Mouse (Mus musculus) lung, embryonic 16.5 days (tissue): ENCODE measurements around the gene Lrrc2. TPM values are rescaled to one million over a fixed set of nuclear protein-coding genes. Genes with fewer than 3 reads are reported as not detected.

Experiments used
- ATAC-seq: fragments of 200-750 bp; cut with Nextera tagmentation; 2 replicates; pipeline ENCODE4 v1.8.0; 2017; ENCODE audit warnings: low read depth, mild to moderate bottlenecking, moderate library complexity
- H3K27ac ChIP-seq: fragments of 300-500 bp; sonication (generic); 2 replicates; pipeline ENCODE4 v1.5.1; 2014; ENCODE audit warnings: mild to moderate bottlenecking, control low read depth, low read length
- H3K27me3 ChIP-seq: fragments of 300-500 bp; sonication (generic); 2 replicates; pipeline ENCODE4 v1.6.1; 2014; ENCODE audit warnings: low read depth, low read length, mixed read lengths; ENCODE audit not compliant: control insufficient read depth, insufficient read depth
- H3K36me3 ChIP-seq: fragments of 300-500 bp; sonication (generic); 2 replicates; pipeline ENCODE4 v1.6.1; 2014; ENCODE audit warnings: low read length; ENCODE audit not compliant: control insufficient read depth, insufficient read depth
- H3K4me1 ChIP-seq: fragments of 300-500 bp; sonication (generic); replicated peaks from 2 replicates; pipeline ENCODE4 v1.6.1; 2014; ENCODE audit warnings: low read length, mixed read lengths; ENCODE audit not compliant: control insufficient read depth, insufficient read depth
- H3K4me2 ChIP-seq: fragments of 300-500 bp; sonication (generic); 2 replicates; pipeline ENCODE4 v1.6.1; 2014; ENCODE audit warnings: low read depth, low read length, control low read depth
- H3K4me3 ChIP-seq: fragments of 300-500 bp; sonication (generic); 2 replicates; pipeline ENCODE4 v1.5.1; 2014; ENCODE audit warnings: mild to moderate bottlenecking, low read length, control low read depth
- H3K9ac ChIP-seq: fragments of 300-500 bp; sonication (generic); 2 replicates; pipeline ENCODE4 v1.6.1; 2014; ENCODE audit warnings: low read length, control low read depth
- H3K9me3 ChIP-seq: fragments of 300-500 bp; sonication (generic); 2 replicates; pipeline ENCODE4 v1.6.1; 2016; ENCODE audit warnings: low read length; ENCODE audit not compliant: control insufficient read depth
- WGBS: fragments of 180-500 bp; shearing (Covaris S2); extraction: QIAGEN DNeasy Blood & Tissue Kit; methylation state at CpG from one replicate; pipeline ENCODE4 v1.1.7; 2014; 5-methylcytosine and 5-hydroxymethylcytosine counted together
- polyA plus RNA-seq: library from polyadenylated mRNA; unstranded; fragments of >200 nt; fragmentation: Nextera tagmentation; extraction: Ambion mirVana; gene quantifications from 2 replicates; pipeline ENCODE4 v1.2.1, GENCODE M21; 2015

Lrrc2 gene
- polyA plus RNA-seq, 1 experiment from 2014 or later, result 0.83 TPM

DNA sequence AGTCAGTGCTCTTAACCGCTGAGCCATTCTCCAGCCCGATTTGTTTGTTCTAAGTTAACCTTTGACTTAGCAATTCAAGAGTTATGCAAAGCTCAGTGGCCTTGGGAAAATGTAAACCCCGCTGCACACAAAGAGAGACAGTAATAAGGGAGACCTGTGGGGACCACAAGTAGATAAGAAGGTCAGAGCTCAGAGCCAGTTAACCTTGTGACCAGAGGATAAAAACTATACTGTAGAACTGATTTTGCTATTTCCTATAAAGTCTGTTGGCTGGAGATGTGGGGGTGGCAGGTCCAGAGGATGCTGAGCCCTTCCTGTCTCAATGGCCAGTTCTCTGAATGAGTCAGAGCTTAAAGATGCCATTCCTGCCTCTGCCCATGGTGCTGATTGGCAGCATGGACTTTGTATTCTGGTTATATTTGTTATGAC is 42.0 kb downstream of the Lrrc2 start:
- no peak overlapping the region for H3K27ac ChIP-seq
- no peaks in the 10 kb centered on the region for H3K27me3 ChIP-seq
- no peak for ATAC-seq
- no peaks in the 10 kb centered on the region for H3K9me3 ChIP-seq
- WGBS, result 16% methylated on average over 3 of the region's 3 CpGs
- no peaks in the 10 kb centered on the region for H3K4me1 ChIP-seq
- no peak overlapping the region for H3K4me3 ChIP-seq
- H3K4me2 ChIP-seq, result no peak overlapping the region
- H3K36me3 ChIP-seq, result no peaks in the 10 kb centered on the region
- H3K9ac ChIP-seq, result no peak overlapping the region

DNA sequence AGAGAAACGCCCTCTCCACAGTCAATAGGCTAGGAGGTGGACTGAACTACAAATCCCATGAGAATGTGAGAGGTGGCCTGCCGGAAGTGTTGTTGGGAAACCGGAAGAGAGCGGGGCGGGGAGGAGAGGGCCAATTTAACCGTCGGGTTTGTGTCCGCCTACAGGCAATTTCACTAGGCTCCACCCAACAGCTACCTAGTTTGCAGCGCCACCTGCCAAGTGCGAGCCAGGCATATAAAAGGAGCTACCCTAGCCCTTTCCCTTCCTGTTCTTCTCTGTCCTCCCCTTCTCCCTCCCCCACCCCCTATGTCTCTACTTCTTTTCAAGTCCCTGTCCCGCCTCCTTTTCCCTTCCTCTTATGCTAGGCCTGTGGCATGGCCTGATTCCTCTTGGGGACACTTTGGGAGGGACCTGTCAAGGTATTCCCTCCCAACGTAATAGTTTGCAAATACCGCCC is 43.4 kb downstream of the Lrrc2 start:
- WGBS, result 8% methylated on average over 13 of the region's 13 CpGs

DNA sequence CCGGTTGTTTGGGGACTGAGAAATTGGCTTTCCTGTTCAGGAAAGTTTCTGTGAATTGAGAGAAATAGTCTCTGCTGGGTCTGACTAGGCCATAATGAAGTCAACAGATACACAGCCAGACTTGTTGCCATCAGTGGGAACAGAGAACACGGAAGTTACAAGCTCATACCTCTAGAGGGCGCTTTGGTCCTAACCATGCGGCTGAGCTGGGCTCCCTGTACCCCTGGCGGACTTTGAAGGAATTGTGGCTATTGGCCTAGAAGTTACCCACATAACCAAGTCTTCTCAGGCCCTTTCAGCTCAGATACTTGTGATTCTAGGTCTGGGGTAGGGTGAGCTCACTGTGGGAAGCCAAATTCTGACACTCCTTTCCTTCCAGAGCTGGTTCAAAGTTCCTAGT is 45.9 kb downstream of the Lrrc2 start:
- Histone ChIP-seq H3K36me3 (no peaks in the 10 kb centered on the region), H3K4me3 (no peak overlapping the region), H3K4me2 (no peak overlapping the region), H3K27me3 (no peaks in the 10 kb centered on the region), H3K9me3 (no peaks in the 10 kb centered on the region), H3K9ac (peak overlapping the region; percentile 37; the same call in 1 of the 2 replicates), H3K27ac (no peak overlapping the region), H3K4me1 (peaks cover 6% of the 10 kb centered on the region; the same call in 1 of the 2 replicates)
- ATAC-seq, result 0 out of 2 replicates have a peak, but pooled peaks have one; percentile 42
- WGBS, result 2% methylated on average over 5 of the region's 5 CpGs

More for the DNA sequence above, 43.4 kb downstream of the Lrrc2 start:
- peaks cover 6% of the 10 kb centered on the region; the same call in 1 of the 2 replicates for H3K4me1 ChIP-seq
- H3K9ac ChIP-seq, result peak overlapping the region; percentile 65
- no peaks in the 10 kb centered on the region for H3K27me3 ChIP-seq
- peak; percentile 92 for ATAC-seq
- peak overlapping the region; percentile 52 for H3K4me3 ChIP-seq
- peak overlapping the region; percentile 60 for H3K4me2 ChIP-seq
- H3K27ac ChIP-seq, result peak overlapping the region; percentile 65
- H3K9me3 ChIP-seq, result no peaks in the 10 kb centered on the region
- no peaks in the 10 kb centered on the region for H3K36me3 ChIP-seq

DNA sequence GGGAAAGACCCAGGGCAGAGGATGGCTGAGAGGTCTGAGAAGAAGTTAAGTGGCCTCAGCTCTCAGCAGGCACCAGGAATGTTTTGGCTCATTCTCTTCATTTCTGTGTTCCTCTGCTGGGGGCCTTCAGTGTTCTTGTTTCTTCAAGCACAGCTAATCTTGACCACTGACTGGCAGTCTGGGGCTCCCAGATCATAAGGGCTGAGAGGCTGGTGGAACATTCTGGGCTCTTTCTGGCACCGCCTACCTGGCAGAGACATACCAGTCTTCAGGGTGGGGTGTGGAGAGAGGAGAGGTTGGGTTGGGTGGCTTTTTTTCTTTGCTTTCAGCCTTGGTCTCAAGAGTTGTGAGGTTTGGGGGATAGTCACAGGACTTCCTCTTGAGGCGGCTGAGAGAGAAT is 47.7 kb downstream of the Lrrc2 start:
- H3K9ac ChIP-seq, result no peak overlapping the region
- no peaks in the 10 kb centered on the region for H3K36me3 ChIP-seq
- peaks cover 6% of the 10 kb centered on the region; the same call in 1 of the 2 replicates for H3K4me1 ChIP-seq
- no peak for ATAC-seq
- H3K27ac ChIP-seq, result peak overlapping the region; percentile 52
- H3K4me3 ChIP-seq, result no peak overlapping the region
- H3K9me3 ChIP-seq, result no peaks in the 10 kb centered on the region
- H3K27me3 ChIP-seq, result no peaks in the 10 kb centered on the region
- H3K4me2 ChIP-seq, result no peak overlapping the region
- WGBS, result 68% methylated on average over 2 of the region's 2 CpGs

DNA sequence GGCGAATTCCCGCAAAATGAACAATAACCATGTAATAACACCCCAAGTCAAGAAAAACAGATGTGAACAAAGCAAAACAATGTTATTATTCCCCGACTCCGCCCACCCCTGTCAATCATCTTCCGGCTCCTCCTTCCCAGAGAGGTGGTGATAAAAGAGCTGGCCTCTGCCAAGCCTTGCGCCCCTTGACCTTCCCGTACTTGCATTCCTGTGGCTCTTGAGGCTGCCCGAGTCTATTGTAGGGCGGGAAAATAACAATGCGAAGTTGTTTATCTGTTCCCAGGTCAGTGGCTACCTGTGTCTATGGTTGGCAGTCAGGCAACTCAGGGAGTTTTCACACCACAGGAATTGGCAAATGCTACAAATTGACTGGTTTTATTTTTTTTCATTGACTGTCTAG is 48.5 kb downstream of the Lrrc2 start:
- Histone ChIP-seq H3K4me1 (peaks cover 6% of the 10 kb centered on the region; the same call in 1 of the 2 replicates), H3K4me3 (no peak overlapping the region), H3K9ac (no peak overlapping the region), H3K9me3 (no peaks in the 10 kb centered on the region), H3K27ac (no peak overlapping the region), H3K4me2 (no peak overlapping the region), H3K36me3 (no peaks in the 10 kb centered on the region), H3K27me3 (no peaks in the 10 kb centered on the region)
- 63% methylated on average over 10 of the region's 10 CpGs for WGBS
- no peak for ATAC-seq

DNA sequence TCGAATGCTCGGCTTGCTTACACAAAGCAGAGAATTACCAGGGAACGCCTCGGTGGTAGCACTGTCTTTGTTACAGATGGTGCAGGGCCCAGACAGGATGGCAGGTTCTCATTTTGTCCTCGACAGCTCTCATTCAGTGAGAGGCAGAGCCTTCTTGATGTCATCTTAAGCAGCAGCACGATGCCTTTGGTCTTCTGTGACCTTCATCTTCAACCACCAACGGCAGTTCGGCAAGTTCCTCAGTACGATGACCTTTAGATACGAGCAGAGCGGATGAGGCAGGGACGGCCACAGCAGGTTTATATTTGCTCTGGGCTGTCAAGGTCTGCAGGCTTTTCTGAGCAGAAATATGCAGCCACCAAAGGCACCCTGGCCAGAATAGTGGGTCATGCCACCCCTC is 50.3 kb downstream of the Lrrc2 start:
- no peaks in the 10 kb centered on the region for H3K36me3 ChIP-seq
- H3K27me3 ChIP-seq, result no peaks in the 10 kb centered on the region
- H3K27ac ChIP-seq, result no peak overlapping the region
- no peak overlapping the region for H3K9ac ChIP-seq
- H3K4me3 ChIP-seq, result no peak overlapping the region
- H3K9me3 ChIP-seq, result no peaks in the 10 kb centered on the region
- 72% methylated on average over 12 of the region's 12 CpGs for WGBS
- H3K4me2 ChIP-seq, result no peak overlapping the region
- no peak for ATAC-seq
- H3K4me1 ChIP-seq, result peaks cover 6% of the 10 kb centered on the region; the same call in 1 of the 2 replicates

DNA sequence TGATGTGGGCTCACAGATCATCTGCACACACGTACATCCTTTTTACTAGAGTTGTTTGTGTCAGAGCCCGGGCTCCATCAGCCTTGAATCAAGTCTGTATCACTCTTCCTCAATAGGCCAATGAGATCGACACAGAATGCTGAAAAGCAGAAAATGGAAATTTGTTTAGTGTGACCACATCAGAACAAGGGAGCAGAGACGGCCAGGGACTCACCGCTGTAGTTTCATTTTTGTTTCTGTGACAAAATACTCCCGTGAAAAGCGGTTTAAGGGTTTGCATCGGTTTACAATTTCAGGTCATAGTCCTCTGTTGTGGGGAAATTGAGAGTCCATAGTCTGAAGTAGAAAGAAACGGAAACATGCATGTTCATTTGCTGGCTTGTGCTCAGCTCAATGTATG is 51.9 kb downstream of the Lrrc2 start:
- H3K36me3 ChIP-seq, result no peaks in the 10 kb centered on the region
- H3K4me1 ChIP-seq, result peaks cover 6% of the 10 kb centered on the region; the same call in 1 of the 2 replicates
- ATAC-seq, result no peak
- H3K9ac ChIP-seq, result no peak overlapping the region
- no peak overlapping the region for H3K4me2 ChIP-seq
- no peak overlapping the region for H3K4me3 ChIP-seq
- no peaks in the 10 kb centered on the region for H3K27me3 ChIP-seq
- no peaks in the 10 kb centered on the region for H3K9me3 ChIP-seq
- no peak overlapping the region for H3K27ac ChIP-seq
- WGBS, result 85% methylated on average over 9 of the region's 9 CpGs

DNA sequence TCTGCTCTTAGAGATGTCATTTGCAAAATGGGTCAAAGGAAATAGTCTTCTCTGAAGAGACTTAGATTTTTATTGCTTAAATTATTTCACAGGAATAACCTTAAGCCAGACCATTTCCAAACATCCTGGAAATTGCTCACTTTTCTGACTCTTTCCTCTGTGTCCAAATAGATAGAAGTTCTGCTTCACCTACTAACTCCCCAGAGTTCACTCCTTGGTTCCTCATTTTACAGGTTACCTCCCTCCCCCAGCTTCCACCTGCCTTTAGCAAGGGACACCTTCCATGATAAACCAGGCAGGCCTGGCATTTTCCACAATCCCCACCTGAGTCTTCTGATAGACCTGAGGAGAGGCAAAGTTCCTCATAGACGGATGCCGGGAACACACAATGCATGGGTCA is 55.2 kb downstream of the Lrrc2 start:
- no peak overlapping the region for H3K4me3 ChIP-seq
- no peaks in the 10 kb centered on the region for H3K27me3 ChIP-seq
- H3K9ac ChIP-seq, result no peak overlapping the region
- no peaks in the 10 kb centered on the region for H3K9me3 ChIP-seq
- WGBS, result 80% methylated on average over 2 of the region's 2 CpGs
- no peak overlapping the region for H3K27ac ChIP-seq
- no peak overlapping the region for H3K4me2 ChIP-seq
- no peaks in the 10 kb centered on the region for H3K4me1 ChIP-seq
- no peak for ATAC-seq
- no peaks in the 10 kb centered on the region for H3K36me3 ChIP-seq

DNA sequence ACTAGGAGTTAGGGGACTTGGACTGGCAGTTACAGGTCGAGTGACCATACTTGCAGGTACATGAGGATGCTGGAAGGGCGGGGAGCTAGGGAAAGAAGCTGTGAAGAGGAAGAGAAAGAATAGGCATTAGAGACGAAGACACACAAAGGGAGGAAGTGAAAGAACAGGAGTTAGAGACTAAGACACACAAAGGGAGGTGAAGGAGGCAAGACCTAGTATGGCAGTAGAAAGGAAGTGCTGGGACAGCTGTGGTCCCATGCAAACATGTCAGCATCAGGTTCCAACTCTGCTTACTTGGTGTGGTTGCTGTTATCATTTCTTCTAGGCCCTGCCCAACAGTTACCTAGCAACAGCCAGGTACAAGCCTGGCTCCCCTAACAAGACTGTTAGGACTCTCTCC is 58.4 kb downstream of the Lrrc2 start:
- Histone ChIP-seq H3K9ac (no peak overlapping the region), H3K36me3 (no peaks in the 10 kb centered on the region), H3K4me2 (no peak overlapping the region), H3K9me3 (no peaks in the 10 kb centered on the region), H3K27me3 (no peaks in the 10 kb centered on the region), H3K4me3 (no peak overlapping the region), H3K27ac (no peak overlapping the region), H3K4me1 (no peaks in the 10 kb centered on the region)
- ATAC-seq, result no peak
- WGBS, result 62% methylated on average over 3 of the region's 3 CpGs

DNA sequence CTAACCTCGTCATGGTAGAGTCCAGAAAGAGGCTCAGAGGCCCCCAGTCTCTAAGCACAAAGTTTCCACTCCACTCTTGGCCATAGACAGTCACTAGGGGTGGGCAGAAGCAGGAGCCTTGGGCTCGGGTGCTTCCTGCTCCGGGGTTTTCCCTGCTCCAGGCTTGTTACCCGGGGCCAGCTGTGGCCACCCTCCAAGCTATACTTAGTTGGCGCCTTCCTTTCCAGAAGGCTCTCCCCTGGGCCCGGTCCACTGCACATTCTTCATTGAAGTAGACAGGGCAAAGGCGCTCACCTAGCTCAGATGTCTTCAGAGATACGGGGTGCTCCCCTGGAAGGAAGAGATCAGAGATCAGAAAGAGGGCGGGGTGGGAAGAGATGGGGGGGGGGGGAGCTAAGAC is 60.2 kb downstream of the Lrrc2 start:
- Histone ChIP-seq H3K9me3 (no peaks in the 10 kb centered on the region), H3K27me3 (no peaks in the 10 kb centered on the region), H3K27ac (peak overlapping the region; percentile 34), H3K4me3 (no peak overlapping the region), H3K36me3 (no peaks in the 10 kb centered on the region), H3K4me1 (no peaks in the 10 kb centered on the region), H3K4me2 (no peak overlapping the region), H3K9ac (no peak overlapping the region)
- 61% methylated on average over 9 of the region's 9 CpGs for WGBS
- ATAC-seq, result peak; percentile 68; the same call in 1 of the 2 replicates
